In the genomic region with DNA sequence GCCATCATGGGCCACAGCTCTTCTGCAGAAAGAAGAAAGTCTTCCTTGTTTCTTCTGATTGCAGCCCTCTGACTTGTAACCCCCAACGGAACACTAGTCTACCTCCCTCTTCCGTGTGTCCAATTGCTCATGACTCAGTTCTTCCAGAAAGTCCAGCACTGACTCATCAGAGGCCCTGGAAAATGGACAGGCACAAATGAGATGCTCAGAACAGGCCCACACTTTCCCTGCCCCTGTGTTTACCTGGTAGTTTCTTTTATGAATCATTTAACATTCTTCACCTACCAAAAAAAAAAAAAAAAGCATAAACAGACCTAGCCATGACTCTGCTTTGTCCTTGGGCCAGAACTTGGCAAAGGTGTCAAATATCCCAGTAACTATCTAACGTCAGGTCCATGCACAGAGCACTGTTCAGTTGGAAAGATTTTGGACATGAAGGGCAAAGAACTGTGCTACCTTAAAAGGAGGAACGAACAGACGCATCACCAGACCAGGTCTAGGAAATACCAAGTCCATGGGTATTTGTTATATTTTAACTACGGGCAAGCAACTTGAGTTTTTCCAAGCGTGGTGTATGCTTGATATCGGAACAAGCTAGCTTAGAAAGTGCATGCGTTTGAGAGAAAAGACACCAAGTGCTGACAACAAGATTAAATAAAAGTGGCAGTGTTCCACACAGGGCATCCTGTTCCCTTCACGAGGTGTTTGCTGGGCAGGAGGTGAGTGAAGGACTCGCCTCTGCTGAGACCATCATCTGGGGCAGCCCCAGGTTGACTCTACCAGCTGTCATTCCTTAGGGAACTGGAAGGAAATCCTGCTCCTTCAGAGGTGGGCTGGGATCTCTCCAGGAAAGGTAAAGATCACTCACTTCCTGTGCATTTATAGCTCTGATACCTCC, we compare ENCODE assay signal across 18 mouse cellular contexts. TPM values are rescaled to one million over a fixed set of nuclear protein-coding genes. Genes with fewer than 3 reads are reported as not detected.
DNase-seq lines count a peak whose midpoint lies in the region; TF ChIP-seq lines count a peak whose summit lies in the region.
"Had no signal": no experiment of that assay in that cellular context is flagged by ENCODE, and none has a peak within 500 bp of the region (broad histone marks: within the 10 kb centered on the region; RNA-seq: fewer than 3 reads in every experiment).

No protein-coding gene starts in this region.

- WGBS in heart, adult 2 months = 66% methylated on average over 11 of the region's 11 CpGs
- 89% methylated on average over 11 of the region's 11 CpGs for WGBS in hindbrain, embryonic 10.5 days

- no peak for TF ChIP-seq CTCF in heart, adult 2 months (IDR thresholded peaks at IDR 0.05)

- no peaks in the 10 kb centered on the region for H3K9me3 ChIP-seq in hindbrain, embryonic 10.5 days
- H3K9me3 ChIP-seq: hindbrain, embryonic 13.5 days; intestine, embryonic 15.5 days; limb, embryonic 15.5 days; neural tube, embryonic 15.5 days had no signal

- TF ChIP-seq EP300 in heart, adult 2 months (IDR thresholded peaks at IDR 0.05; ENCODE audit: insufficient read depth, low read depth, low read length) = no peak

- TF ChIP-seq POLR2A in heart, adult 2 months (IDR thresholded peaks at IDR 0.05; ENCODE audit: insufficient read depth, low read depth, low read length) = no peak

- no peaks in the 10 kb centered on the region for H3K27me3 ChIP-seq in heart, adult 2 months (ENCODE audit: control insufficient read depth, insufficient read depth, low read length)
- peaks cover 4% of the 10 kb centered on the region; the same call in 1 of the 2 replicates for H3K27me3 ChIP-seq in hindbrain, embryonic 10.5 days (ENCODE audit: insufficient read depth, poor library complexity, severe bottlenecking)
- H3K27me3 ChIP-seq: intestine, embryonic 15.5 days; limb, embryonic 15.5 days; neural tube, embryonic 15.5 days had no signal

- no peaks in the 10 kb centered on the region for H3K36me3 ChIP-seq in heart, adult 2 months (ENCODE audit: control insufficient read depth, insufficient read depth, low read length)
- H3K36me3 ChIP-seq in hindbrain, embryonic 10.5 days = no peaks in the 10 kb centered on the region
- H3K36me3 ChIP-seq: hindbrain, embryonic 13.5 days; intestine, embryonic 15.5 days; limb, embryonic 15.5 days; neural tube, embryonic 15.5 days had no signal

- DNase-seq in adrenal gland, adult (ENCODE audit: inconsistent age in 2 of 2, low spot score in 1 of 2) = peak; percentile 66 to 84
- DNase-seq in adrenal gland, postnatal 4 days (ENCODE audit: low spot score in 2 of 2) = no peak
- DNase-seq in adrenal gland, postnatal 14 days = peak; percentile 17
- DNase-seq in kidney, adult 9 months = peak; percentile 95
- peak; percentile 61 to 89 for DNase-seq in kidney, postnatal 36 days
- DNase-seq in cerebellum, adult 9-11 months = no peak
- no peak for DNase-seq in heart, adult 2 months
- no peak for DNase-seq in hindbrain, embryonic 10.5 days (ENCODE audit: low spot score)
- DNase-seq: cerebellum, adult 2 months; forebrain, postnatal 0 days; gastrocnemius, adult 2 months; lung, adult 18-20 months; lung, postnatal 4 days; thymus, postnatal 25 days had no signal

- no peak overlapping the region for H3K27ac ChIP-seq in heart, adult 2 months
- no peak overlapping the region for H3K27ac ChIP-seq in hindbrain, embryonic 10.5 days
- H3K27ac ChIP-seq: gastrocnemius, adult 2 months; hindbrain, embryonic 13.5 days; intestine, embryonic 15.5 days; limb, embryonic 15.5 days; neural tube, embryonic 15.5 days had no signal

- H3K9ac ChIP-seq in heart, adult 2 months (ENCODE audit: low read depth, low read length) = no peak overlapping the region
- H3K9ac ChIP-seq: forebrain, postnatal 0 days; hindbrain, embryonic 13.5 days; intestine, embryonic 15.5 days; limb, embryonic 15.5 days; neural tube, embryonic 15.5 days had no signal

- no peaks in the 10 kb centered on the region for H3K79me2 ChIP-seq in heart, adult 2 months (replicated peaks; ENCODE audit: control insufficient read depth, insufficient read depth, low read length)

- no peak overlapping the region for H3K4me3 ChIP-seq in heart, adult 2 months
- H3K4me3 ChIP-seq in hindbrain, embryonic 10.5 days = no peak overlapping the region
- H3K4me3 ChIP-seq: gastrocnemius, adult 2 months; hindbrain, embryonic 13.5 days; intestine, embryonic 15.5 days; limb, embryonic 15.5 days; neural tube, embryonic 15.5 days had no signal

- intact Hi-C loops in heart, adult 2 months (cut with DNase I) = loop anchor here (10.0 kb wide), 1 partner anchor 457 kb away; no protein-coding TSS in a partner anchor

- no peaks in the 10 kb centered on the region for H3K4me1 ChIP-seq in heart, adult 2 months (ENCODE audit: control insufficient read depth, insufficient read depth, low read length)
- peaks cover 7% of the 10 kb centered on the region for H3K4me1 ChIP-seq in hindbrain, embryonic 10.5 days (replicated peaks)
- H3K4me1 ChIP-seq: hindbrain, embryonic 13.5 days; intestine, embryonic 15.5 days; neural tube, embryonic 15.5 days had no signal

RNA-seq across cellular contexts. Expression of a gene that starts 58.0 kb away (rescaled TPM):
- 10 to 100 TPM; 10.6 to 19.0 TPM for total RNA-seq in adrenal gland, postnatal 4 days (2021)
- total RNA-seq in adrenal gland, postnatal 14 days (2021) = 6.4 and 8.9 TPM in 2 replicates
- total RNA-seq in heart, adult 2 months (2021) = 1 to 10 TPM; 1.1 to 1.3 TPM
- 0.50 and 0.55 TPM in 2 replicates for polyA plus RNA-seq in heart, adult 2 months (2012; rRNA removed)
- polyA plus RNA-seq in hindbrain, embryonic 10.5 days (2016; fragmentation: Nextera tagmentation; extraction: Ambion mirVana) = 2.2 and 3.9 TPM in 2 replicates

Comparison
In these comparisons a context has a peak if more than half of its experiments do, and no peak if none do; other contexts are left out.
1. DNase-seq: peak in adrenal gland, adult (2 of 2), adrenal gland, postnatal 14 days (single experiment), kidney, adult 9 months (single experiment) and kidney, postnatal 36 days (2 of 2); none in adrenal gland, postnatal 4 days (0 of 2), cerebellum, adult 9-11 months (single experiment), heart, adult 2 months (0 of 2) and hindbrain, embryonic 10.5 days (single experiment).